Mouse (Mus musculus) embryonic facial prominence, embryonic 11.5 days (tissue): ENCODE data around the gene Rph3al. TPM values are rescaled to one million over a fixed set of nuclear protein-coding genes. Genes with fewer than 3 reads are reported as not detected.

Source experiments
- ATAC-seq: fragments of 200-750 bp; cut with Nextera tagmentation; replicated peaks from 2 replicates; pipeline ENCODE4 v1.8.0; 2017; ENCODE audit warnings: low read depth; ENCODE audit not compliant: insufficient number of reproducible peaks, low FRiP score, low TSS enrichment
- DNase-seq: peaks from one replicate; pipeline ENCODE4 v3.0.0-alpha.2; 2015; ENCODE audit warnings: low spot score
- H3K27ac ChIP-seq: fragments of 300-500 bp; sonication (generic); replicated peaks from 2 replicates; pipeline ENCODE4 v1.5.1; 2014; ENCODE audit warnings: mild to moderate bottlenecking, low read depth, low read length, control low read depth
- H3K27me3 ChIP-seq: fragments of 300-500 bp; sonication (generic); 2 replicates; pipeline ENCODE4 v1.6.1; 2014; ENCODE audit warnings: mild to moderate bottlenecking, low read length, moderate library complexity, mixed read lengths; ENCODE audit not compliant: control insufficient read depth, insufficient read depth
- H3K36me3 ChIP-seq: fragments of 300-500 bp; sonication (generic); replicated peaks from 2 replicates; pipeline ENCODE4 v1.6.1; 2014; ENCODE audit warnings: low read depth, mild to moderate bottlenecking, low read length, moderate library complexity, mixed read lengths; ENCODE audit not compliant: control insufficient read depth, insufficient read depth
- H3K4me1 ChIP-seq: fragments of 300-500 bp; sonication (generic); 2 replicates; pipeline ENCODE4 v1.6.1; 2014; ENCODE audit warnings: low read length, mixed read lengths; ENCODE audit not compliant: control insufficient read depth, insufficient read depth
- H3K4me2 ChIP-seq: fragments of 300-500 bp; sonication (generic); 2 replicates; pipeline ENCODE4 v1.6.1; 2014; ENCODE audit warnings: low read depth, mild to moderate bottlenecking, control low read depth, low read length, moderate library complexity
- H3K4me3 ChIP-seq: fragments of 300-500 bp; sonication (generic); 2 replicates; pipeline ENCODE4 v1.5.1; 2014; ENCODE audit warnings: low read depth, low read length, control low read depth
- H3K9ac ChIP-seq: fragments of 300-500 bp; sonication (generic); replicated peaks from 2 replicates; pipeline ENCODE4 v1.6.1; 2014; ENCODE audit warnings: mild to moderate bottlenecking, control low read depth, low read length
- H3K9me3 ChIP-seq: fragments of 300-500 bp; sonication (generic); replicated peaks from 2 replicates; pipeline ENCODE4 v1.6.1; 2016; ENCODE audit warnings: mild to moderate bottlenecking, low read length, inconsistent platforms, mixed read lengths; ENCODE audit not compliant: control insufficient read depth
- WGBS: fragments of 180-500 bp; shearing (Covaris S2); extraction: QIAGEN DNeasy Blood & Tissue Kit; methylation state at CpG from one replicate; pipeline ENCODE4 v1.1.7; 2014; 5-methylcytosine and 5-hydroxymethylcytosine counted together
- polyA plus RNA-seq: library from polyadenylated mRNA; unstranded; fragments of >200 nt; fragmentation: Nextera tagmentation; extraction: Ambion mirVana; gene quantifications from 2 replicates; pipeline ENCODE4 v1.2.1, GENCODE M21; 2014

The Rph3al gene
- polyA plus RNA-seq, 1 experiment from 2014 or later: 2.7 TPM

DNA sequence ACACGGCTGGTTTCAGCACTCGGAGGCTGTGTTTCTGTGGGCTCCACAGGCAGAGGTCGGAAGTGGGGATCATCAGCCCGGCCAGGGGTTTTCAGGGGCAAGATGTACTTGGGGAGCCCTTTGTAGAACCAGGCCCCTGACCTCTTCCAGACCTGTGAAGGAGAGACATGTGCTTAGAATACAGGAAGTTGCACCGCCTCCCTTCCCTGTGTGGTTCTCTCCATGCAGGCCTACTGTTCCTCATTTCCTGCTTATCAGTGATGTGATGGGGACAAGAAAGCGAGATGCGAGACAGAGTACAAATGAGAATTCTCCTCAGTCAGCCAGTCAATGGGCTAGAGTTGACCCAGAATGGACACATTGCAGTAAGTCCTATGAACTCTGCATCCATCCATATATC lies 83.9 kb downstream of the Rph3al start:
- no peak overlapping the region for H3K4me2 ChIP-seq
- no peak for DNase-seq
- H3K9me3 ChIP-seq: no peaks in the 10 kb centered on the region
- no peak overlapping the region for H3K27ac ChIP-seq
- H3K4me1 ChIP-seq: no peaks in the 10 kb centered on the region
- 88% methylated on average over 7 of the region's 7 CpGs for WGBS
- no peak overlapping the region for H3K9ac ChIP-seq
- H3K36me3 ChIP-seq: no peaks in the 10 kb centered on the region
- H3K27me3 ChIP-seq: no peaks in the 10 kb centered on the region
- no peak for ATAC-seq
- no peak overlapping the region for H3K4me3 ChIP-seq

GRCm38 (mm10) chr11:75853067-75853636 lies 85.1 kb downstream of the Rph3al start:
- H3K9ac ChIP-seq: no peak overlapping the region
- H3K27ac ChIP-seq: no peak overlapping the region
- DNase-seq: no peak
- no peak for ATAC-seq
- H3K4me1 ChIP-seq: no peaks in the 10 kb centered on the region
- no peak overlapping the region for H3K4me3 ChIP-seq
- WGBS: 82% methylated on average over 10 of the region's 10 CpGs
- H3K36me3 ChIP-seq: no peaks in the 10 kb centered on the region
- H3K4me2 ChIP-seq: no peak overlapping the region
- H3K9me3 ChIP-seq: no peaks in the 10 kb centered on the region
- H3K27me3 ChIP-seq: no peaks in the 10 kb centered on the region

DNA sequence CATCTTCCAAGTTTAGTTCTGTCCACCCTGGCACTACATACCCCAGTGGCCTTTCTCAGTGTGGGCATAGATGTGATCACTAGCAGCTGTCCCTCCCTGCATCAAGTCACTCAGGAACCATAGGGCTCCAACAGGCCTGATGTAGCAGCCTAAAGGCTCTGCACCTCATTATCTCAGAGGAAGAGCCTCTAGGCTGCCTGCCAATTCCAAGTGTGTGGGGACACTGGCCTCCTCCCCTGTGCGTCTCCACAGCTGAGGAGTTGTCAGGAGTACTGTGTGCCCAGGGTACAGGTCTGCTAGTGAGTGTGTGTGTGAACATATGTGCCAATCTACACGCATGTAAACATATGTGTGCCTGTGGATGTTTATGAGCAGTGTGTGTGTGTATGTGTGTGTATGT lies 85.7 kb downstream of the Rph3al start:
- H3K4me2 ChIP-seq: no peak overlapping the region
- no peak overlapping the region for H3K4me3 ChIP-seq
- no peak overlapping the region for H3K9ac ChIP-seq
- 78% methylated on average over 2 of the region's 2 CpGs for WGBS
- no peaks in the 10 kb centered on the region for H3K36me3 ChIP-seq
- no peak for DNase-seq
- H3K4me1 ChIP-seq: no peaks in the 10 kb centered on the region
- ATAC-seq: 0 out of 2 replicates have a peak, but pooled peaks have one; percentile 69
- no peaks in the 10 kb centered on the region for H3K9me3 ChIP-seq
- no peak overlapping the region for H3K27ac ChIP-seq
- no peaks in the 10 kb centered on the region for H3K27me3 ChIP-seq

DNA sequence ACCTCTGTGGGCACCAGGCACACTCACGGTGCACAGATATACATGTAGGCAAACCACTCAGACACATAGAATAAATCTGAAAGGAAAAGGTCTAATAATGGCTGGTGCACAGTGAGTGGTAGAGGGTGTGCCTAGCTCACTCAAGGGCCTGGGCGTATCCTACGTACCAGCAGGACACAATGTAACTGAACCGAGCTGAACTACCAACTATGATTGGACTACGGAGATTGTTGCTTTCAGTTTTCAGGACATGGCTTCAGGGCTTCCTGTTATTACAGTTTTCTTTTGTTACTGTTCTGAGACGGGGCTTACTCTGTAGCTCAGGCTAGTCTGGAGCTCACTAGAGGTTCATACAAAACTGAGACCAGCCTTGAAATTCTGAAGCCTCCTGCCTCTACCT lies 88.7 kb downstream of the Rph3al start:
- no peak for DNase-seq
- H3K27ac ChIP-seq: no peak overlapping the region
- no peaks in the 10 kb centered on the region for H3K9me3 ChIP-seq
- no peak overlapping the region for H3K4me2 ChIP-seq
- no peak for ATAC-seq
- no peak overlapping the region for H3K4me3 ChIP-seq
- H3K9ac ChIP-seq: no peak overlapping the region
- 83% methylated on average over 6 of the region's 6 CpGs for WGBS
- H3K27me3 ChIP-seq: no peaks in the 10 kb centered on the region
- H3K4me1 ChIP-seq: no peaks in the 10 kb centered on the region
- no peaks in the 10 kb centered on the region for H3K36me3 ChIP-seq

DNA sequence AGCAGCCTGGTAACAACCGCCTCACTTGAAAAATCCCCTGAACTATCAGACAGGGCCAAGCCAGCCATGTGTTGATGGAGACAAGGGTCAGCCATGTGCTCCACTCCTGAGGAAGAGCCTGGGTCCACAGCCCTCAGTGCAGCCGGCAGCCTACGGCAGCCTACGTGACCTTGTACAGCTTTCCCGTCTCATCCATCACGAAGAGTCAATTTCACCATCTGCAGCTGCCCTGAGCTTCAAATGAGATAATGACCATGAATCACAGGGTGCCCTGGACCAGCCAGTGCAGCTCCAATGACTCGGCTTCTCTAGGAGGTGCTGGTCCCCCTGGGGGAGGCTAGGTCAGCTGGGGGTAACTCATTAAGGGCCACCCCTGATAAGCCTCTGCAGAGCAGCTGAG lies 91.6 kb downstream of the Rph3al start:
- no peaks in the 10 kb centered on the region for H3K27me3 ChIP-seq
- H3K9ac ChIP-seq: no peak overlapping the region
- H3K9me3 ChIP-seq: no peaks in the 10 kb centered on the region
- no peak overlapping the region for H3K27ac ChIP-seq
- H3K4me2 ChIP-seq: no peak overlapping the region
- H3K4me1 ChIP-seq: no peaks in the 10 kb centered on the region; the same call in 1 of the 2 replicates
- H3K4me3 ChIP-seq: no peak overlapping the region
- ATAC-seq: no peak
- DNase-seq: no peak
- WGBS: 65% methylated on average over 7 of the region's 7 CpGs
- H3K36me3 ChIP-seq: no peaks in the 10 kb centered on the region

- no peaks in the 10 kb centered on the region for H3K36me3 ChIP-seq
- DNase-seq (no peak), ATAC-seq (no peak)
- H3K27ac ChIP-seq: no peak overlapping the region
- no peak overlapping the region for H3K9ac ChIP-seq
- H3K4me3 ChIP-seq: no peak overlapping the region
- H3K4me1 ChIP-seq: no peaks in the 10 kb centered on the region; the same call in 1 of the 2 replicates
- H3K4me2 ChIP-seq: no peak overlapping the region
- no peaks in the 10 kb centered on the region for H3K9me3 ChIP-seq
- H3K27me3 ChIP-seq: no peaks in the 10 kb centered on the region
- WGBS: 39% methylated on average over 7 of the region's 7 CpGs
These were observed 92.6 kb downstream of the Rph3al start for GRCm38 (mm10) chr11:75845675-75846074.

GRCm38 (mm10) chr11:75842904-75843619 lies 95.2 kb downstream of the Rph3al start:
- Histone ChIP-seq H3K9me3 (no peaks in the 10 kb centered on the region), H3K4me1 (no peaks in the 10 kb centered on the region; the same call in 1 of the 2 replicates), H3K27ac (no peak overlapping the region), H3K27me3 (no peaks in the 10 kb centered on the region), H3K9ac (no peak overlapping the region), H3K36me3 (no peaks in the 10 kb centered on the region), H3K4me3 (no peak overlapping the region), H3K4me2 (no peak overlapping the region)
- DNase-seq: peak; percentile 69
- 59% methylated on average over 4 of the region's 4 CpGs for WGBS
- ATAC-seq: peak; percentile 58; the same call in 1 of the 2 replicates

- no peak for ATAC-seq
These were observed 96.7 kb downstream of the Rph3al start for GRCm38 (mm10) chr11:75841503-75841902.

More at GRCm38 (mm10) chr11:75841503-75841902, 96.7 kb downstream of the Rph3al start:
- Histone ChIP-seq H3K4me2 (no peak overlapping the region), H3K9me3 (no peaks in the 10 kb centered on the region), H3K9ac (no peak overlapping the region), H3K36me3 (no peaks in the 10 kb centered on the region), H3K4me1 (no peaks in the 10 kb centered on the region; the same call in 1 of the 2 replicates), H3K4me3 (no peak overlapping the region), H3K27ac (no peak overlapping the region), H3K27me3 (no peaks in the 10 kb centered on the region)
- no peak for DNase-seq
- WGBS: 64% methylated on average over 3 of the region's 3 CpGs
